Mouse (Mus musculus) E14TG2a.4 (cell line): ENCODE data around the gene 2810006K23Rik.
"Not testable (repeated sequence)": the region's sequence is repeated elsewhere in the genome, so short reads cannot be mapped to it uniquely, and the experiment has no call there.

Experiments used
- H3K27me3 ChIP-seq: 2 replicates; pipeline ENCODE4 v1.6.1; 2014; ENCODE audit warnings: low read length, control low read depth; ENCODE audit not compliant: insufficient read depth
- H3K36me3 ChIP-seq: 2 replicates; pipeline ENCODE4 v1.6.1; 2014; ENCODE audit warnings: low read length, control low read depth; ENCODE audit not compliant: insufficient read depth
- H3K4me1 ChIP-seq: replicated peaks from 2 replicates; pipeline ENCODE4 v1.6.1; 2014; ENCODE audit warnings: low read depth, low read length, control low read depth
- H3K4me3 ChIP-seq: replicated peaks from 2 replicates; pipeline ENCODE4 v1.5.1; 2014; ENCODE audit warnings: mild to moderate bottlenecking, low read length
- H3K9me3 ChIP-seq: 2 replicates; pipeline ENCODE4 v1.6.1; 2014; ENCODE audit warnings: low read length, control low read depth
- CTCF ChIP-seq: conservative IDR thresholded peaks from 2 replicates; pipeline ENCODE4 v1.5.1; 2014; ENCODE audit warnings: low read length
- NANOG ChIP-seq: IDR thresholded peaks from 2 replicates; pipeline ENCODE4 v1.6.1; 2014; ENCODE audit warnings: borderline replicate concordance, low read length, mixed read lengths
- POU5F1 ChIP-seq: IDR thresholded peaks from 2 replicates; pipeline ENCODE4 v1.6.1; 2014; ENCODE audit warnings: low read length, borderline replicate concordance

2810006K23Rik gene

DNA sequence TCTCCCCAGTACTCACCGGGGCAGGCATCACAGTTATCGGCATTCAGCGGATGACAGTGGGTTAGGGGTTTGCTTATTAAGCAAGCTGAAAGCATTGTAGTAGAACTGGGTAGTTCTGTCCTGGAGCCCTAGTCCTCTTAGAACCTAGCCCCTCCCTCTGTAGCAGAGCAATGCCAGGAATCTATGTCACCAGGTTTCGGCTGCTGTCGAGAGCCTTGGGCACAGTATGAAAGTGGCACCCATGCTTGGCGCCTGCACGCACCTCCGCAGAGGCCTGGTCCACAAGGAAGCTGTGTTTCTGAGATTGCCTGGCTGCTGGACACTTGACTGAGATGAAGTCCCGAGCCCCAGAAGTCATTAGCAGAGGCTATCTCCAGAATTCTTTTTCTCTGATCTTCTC, 9.2 kb downstream of the 2810006K23Rik start:
- Histone ChIP-seq H3K27me3 (no peaks in the 10 kb centered on the region), H3K4me3 (no peak overlapping the region)
- TF ChIP-seq CTCF (no peak), POU5F1 (no peak), NANOG (no peak)

DNA sequence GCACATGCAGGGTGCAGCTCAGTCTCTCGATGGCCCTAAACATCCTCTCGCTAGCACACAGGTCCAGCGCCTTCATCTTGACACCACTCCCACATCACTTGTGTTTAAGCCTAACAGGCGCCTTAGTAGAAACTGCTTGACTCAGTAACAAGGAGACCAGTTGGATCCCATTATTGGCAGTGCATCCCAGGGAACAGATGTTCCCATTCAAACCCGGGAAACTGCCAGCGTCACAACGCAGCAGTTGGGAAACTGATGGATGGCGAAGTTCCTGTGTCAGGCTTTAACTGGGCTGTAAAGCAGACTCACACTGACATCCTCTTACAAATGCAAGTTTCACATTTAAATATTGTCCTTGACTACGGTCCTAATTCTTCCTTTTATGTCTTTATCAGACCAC, 10.0 kb downstream of the 2810006K23Rik start:
- TF ChIP-seq CTCF = no peak
- no peak for TF ChIP-seq POU5F1
- no peak for TF ChIP-seq NANOG
- no peaks in the 10 kb centered on the region for H3K9me3 ChIP-seq
- H3K4me3 ChIP-seq = no peak overlapping the region
- peaks cover 68% of the 10 kb centered on the region for H3K36me3 ChIP-seq
- peaks cover 44% of the 10 kb centered on the region for H3K4me1 ChIP-seq
- H3K27me3 ChIP-seq = no peaks in the 10 kb centered on the region

More for the DNA sequence above, 9.2 kb downstream of the 2810006K23Rik start:
- peaks cover 47% of the 10 kb centered on the region for H3K4me1 ChIP-seq
- no peaks in the 10 kb centered on the region for H3K9me3 ChIP-seq
- peaks cover 69% of the 10 kb centered on the region for H3K36me3 ChIP-seq

- Histone ChIP-seq H3K9me3 (no peaks in the 10 kb centered on the region), H3K36me3 (peaks cover 68% of the 10 kb centered on the region), H3K27me3 (no peaks in the 10 kb centered on the region), H3K4me1 (peaks cover 37% of the 10 kb centered on the region), H3K4me3 (peak overlapping the region; percentile 26; the same call in 1 of the 2 replicates)
- TF ChIP-seq CTCF = no peak
- no peak for TF ChIP-seq NANOG
- no peak for TF ChIP-seq POU5F1
Observed at GRCm38 (mm10) chr5:124338791-124339190, 10.9 kb downstream of the 2810006K23Rik start.

DNA sequence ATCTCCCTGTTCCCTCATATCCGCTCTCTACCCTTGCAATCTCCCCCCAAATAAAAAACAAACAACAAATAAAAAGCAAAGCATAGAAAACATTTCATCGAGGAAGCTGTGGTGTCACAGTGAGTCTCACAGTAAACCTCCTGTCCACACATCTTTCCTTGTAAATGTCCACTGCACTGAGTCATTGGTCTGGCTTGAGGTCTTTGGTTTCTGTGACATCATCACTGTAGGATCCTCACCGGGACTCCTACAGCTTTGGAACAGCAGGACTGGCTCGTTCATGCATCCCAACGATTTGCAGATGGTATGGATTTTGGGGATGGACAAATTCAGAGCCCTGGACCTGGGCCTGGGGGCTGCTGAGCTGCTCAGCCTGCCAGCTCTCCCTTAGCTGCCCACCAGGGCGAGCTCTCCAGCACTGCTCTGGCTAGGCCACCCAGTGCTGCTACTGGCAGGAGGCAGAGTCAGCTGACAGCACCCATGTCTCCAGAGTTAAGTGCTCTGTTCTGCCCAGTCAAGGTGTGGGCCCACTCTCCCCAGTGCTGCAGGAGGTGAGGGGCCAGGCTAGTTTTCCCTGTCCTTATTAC, 14.0 kb downstream of the 2810006K23Rik start:
- H3K27me3 ChIP-seq, H3K9me3 ChIP-seq, H3K4me3 ChIP-seq: not testable (repeated sequence)
- Histone ChIP-seq H3K4me1 (peaks cover 44% of the 10 kb centered on the region), H3K36me3 (peaks cover 72% of the 10 kb centered on the region)

GRCm38 (mm10) chr5:124342897-124343296, 15.0 kb downstream of the 2810006K23Rik start:
- peaks cover 35% of the 10 kb centered on the region for H3K4me1 ChIP-seq
- H3K36me3 ChIP-seq = peaks cover 75% of the 10 kb centered on the region
- no peaks in the 10 kb centered on the region for H3K27me3 ChIP-seq
- no peaks in the 10 kb centered on the region for H3K9me3 ChIP-seq
- no peak overlapping the region for H3K4me3 ChIP-seq
- no peak for TF ChIP-seq POU5F1

DNA sequence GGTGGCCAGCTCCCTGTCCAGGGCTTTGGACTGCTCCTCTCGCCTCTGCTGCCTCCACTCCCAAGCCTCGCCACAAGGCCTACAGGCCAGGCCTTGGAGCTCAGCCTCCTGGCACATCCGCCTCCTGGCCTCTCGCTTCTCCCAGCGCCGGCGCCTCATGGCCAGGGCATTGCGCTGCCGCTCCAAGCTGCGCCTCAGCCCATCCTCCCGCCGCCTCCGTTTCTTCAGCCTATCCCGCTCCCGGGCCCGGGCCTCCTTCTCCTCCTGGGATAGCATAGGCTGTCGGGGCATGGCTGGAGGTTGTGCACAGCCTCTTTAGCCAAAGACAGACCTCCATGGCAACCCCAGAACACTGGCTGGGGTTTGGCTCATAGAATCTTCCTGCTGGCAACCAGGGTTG, 21.3 kb downstream of the 2810006K23Rik start:
- Histone ChIP-seq H3K9me3 (no peaks in the 10 kb centered on the region), H3K4me1 (peaks cover 62% of the 10 kb centered on the region), H3K27me3 (no peaks in the 10 kb centered on the region), H3K4me3 (peak overlapping the region; percentile 35), H3K36me3 (peaks cover 65% of the 10 kb centered on the region)
- no peak for TF ChIP-seq NANOG
- TF ChIP-seq CTCF = no peak
- TF ChIP-seq POU5F1 = no peak

- H3K4me3 ChIP-seq = no peak overlapping the region
- no peak for TF ChIP-seq CTCF
- TF ChIP-seq POU5F1 = no peak
- TF ChIP-seq NANOG = no peak
- H3K9me3 ChIP-seq = no peaks in the 10 kb centered on the region
- no peaks in the 10 kb centered on the region for H3K27me3 ChIP-seq
- peaks cover 54% of the 10 kb centered on the region for H3K36me3 ChIP-seq
- H3K4me1 ChIP-seq = peaks cover 64% of the 10 kb centered on the region
Observed at GRCm38 (mm10) chr5:124350350-124350749, 22.5 kb downstream of the 2810006K23Rik start.

- H3K27me3 ChIP-seq = no peaks in the 10 kb centered on the region
- TF ChIP-seq POU5F1 (no peak), NANOG (no peak), CTCF (no peak)
- peak overlapping the region; percentile 74 for H3K4me3 ChIP-seq
- peaks cover 51% of the 10 kb centered on the region for H3K36me3 ChIP-seq
- peaks cover 69% of the 10 kb centered on the region for H3K4me1 ChIP-seq
- no peaks in the 10 kb centered on the region for H3K9me3 ChIP-seq
Observed at GRCm38 (mm10) chr5:124351111-124351560, 23.2 kb downstream of the 2810006K23Rik start.

- Histone ChIP-seq H3K4me1 (peaks cover 69% of the 10 kb centered on the region), H3K4me3 (peak overlapping the region; percentile 74), H3K27me3 (no peaks in the 10 kb centered on the region), H3K9me3 (no peaks in the 10 kb centered on the region), H3K36me3 (peaks cover 46% of the 10 kb centered on the region)
- TF ChIP-seq POU5F1 (no peak), CTCF (no peak), NANOG (no peak)
Observed at GRCm38 (mm10) chr5:124351604-124352003, 23.7 kb downstream of the 2810006K23Rik start.
